Mouse (Mus musculus) heart, adult 2 months (tissue): ENCODE data around the gene D630045J12Rik.

Experiments
- CTCF ChIP-seq: fragments of 200-600 bp; IDR thresholded peaks from 2 replicates; pipeline ENCODE4 v1.8.1; 2022; ENCODE audit warnings: antibody characterized with exemption, mild to moderate bottlenecking, moderate library complexity
- POLR2A ChIP-seq: fragments of 200-500 bp; IDR thresholded peaks from 2 replicates; pipeline ENCODE4 v1.6.1; 2011; ENCODE audit warnings: mild to moderate bottlenecking, low read depth, low read length, control low read depth; ENCODE audit not compliant: insufficient read depth

GRCm38 (mm10) chr6:38149483-38149882 is 104.3 kb downstream of the D630045J12Rik start:
- TF ChIP-seq POLR2A, result no peak
- TF ChIP-seq CTCF, result no peak
